Mouse (Mus musculus) liver, embryonic 14.5 days (tissue): Measurements from ENCODE around the gene Atp5d.

Source experiments
- CTCF ChIP-seq: IDR thresholded peaks from 2 replicates; pipeline ENCODE4 v1.5.1; 2016; ENCODE audit warnings: antibody characterized with exemption, low read depth, control low read depth
- EP300 ChIP-seq: IDR thresholded peaks from 2 replicates; pipeline ENCODE4 v1.6.1; 2016; ENCODE audit warnings: antibody characterized with exemption, low read depth

DNA sequence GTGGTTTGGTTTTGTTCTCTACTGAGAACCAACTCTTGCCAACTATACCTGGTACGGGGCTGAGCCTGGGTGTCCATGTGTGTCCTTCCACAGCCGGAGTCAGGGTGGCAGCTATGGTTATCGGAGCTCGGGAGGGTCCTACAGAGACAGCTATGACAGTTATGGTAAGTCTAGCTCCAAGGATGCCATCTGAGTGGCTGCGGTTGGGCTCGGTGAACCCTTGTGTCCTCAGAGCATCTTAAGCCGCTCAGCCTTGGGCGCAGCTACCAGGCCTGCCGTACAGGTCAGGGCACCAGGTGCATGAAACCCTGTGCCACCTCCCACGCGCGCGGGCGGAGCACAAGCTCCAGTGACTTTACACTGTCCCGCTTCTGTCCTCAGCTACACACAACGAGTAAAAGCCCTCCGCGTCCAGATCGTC lies 32.2 kb downstream of the Atp5d start:
- TF ChIP-seq CTCF = no peak
- TF ChIP-seq EP300 = no peak
